Mouse (Mus musculus) liver, adult 2 months (tissue): ENCODE measurements around the gene Cept1. TPM values are rescaled to one million over a fixed set of nuclear protein-coding genes. Genes with fewer than 3 reads are reported as not detected.

Experiments
- DNase-seq: peaks from one replicate; pipeline ENCODE4 v3.0.0-alpha.2; 2011; ENCODE audit warnings: low read depth, low spot score; ENCODE audit errors: extremely low read depth
- H3K27ac ChIP-seq: fragments of 200-500 bp; replicated peaks from 2 replicates; pipeline ENCODE4 v1.5.1; 2012; ENCODE audit warnings: low read depth, mild to moderate bottlenecking, control low read depth, inconsistent platforms, low read length; ENCODE audit not compliant: insufficient read depth
- H3K27me3 ChIP-seq: fragments of 200-500 bp; 2 replicates; pipeline ENCODE4 v1.6.1; 2012; ENCODE audit warnings: mild to moderate bottlenecking, moderate library complexity, low read length, inconsistent platforms; ENCODE audit not compliant: control insufficient read depth, insufficient read depth
- H3K36me3 ChIP-seq: fragments of 200-500 bp; 2 replicates; pipeline ENCODE4 v1.6.1; 2012; ENCODE audit warnings: low read length, inconsistent platforms; ENCODE audit not compliant: control insufficient read depth, insufficient read depth
- H3K4me1 ChIP-seq: fragments of 200-500 bp; 2 replicates; pipeline ENCODE4 v1.6.1; 2011; ENCODE audit warnings: low read length; ENCODE audit not compliant: control insufficient read depth, insufficient read depth
- H3K4me3 ChIP-seq: fragments of 200-500 bp; 2 replicates; pipeline ENCODE4 v1.5.1; 2011; ENCODE audit warnings: low read depth, mild to moderate bottlenecking, control low read depth, low read length, moderate library complexity; ENCODE audit not compliant: insufficient read depth
- H3K79me2 ChIP-seq: fragments of 200-500 bp; 2 replicates; pipeline ENCODE4 v1.6.1; 2012; ENCODE audit warnings: inconsistent platforms, mild to moderate bottlenecking, low read length, moderate library complexity; ENCODE audit not compliant: control insufficient read depth, insufficient read depth
- H3K9ac ChIP-seq: fragments of 200-500 bp; 2 replicates; pipeline ENCODE4 v1.6.1; 2012; ENCODE audit warnings: low read depth, mild to moderate bottlenecking, control low read depth, inconsistent platforms, low read length
- CTCF ChIP-seq: fragments of 200-500 bp; IDR thresholded peaks from 2 replicates; pipeline ENCODE4 v1.5.1; 2011; ENCODE audit warnings: low read depth, low read length, control low read depth
- POLR2A ChIP-seq: fragments of 200-500 bp; IDR thresholded peaks from 2 replicates; pipeline ENCODE4 v1.6.1; 2011; ENCODE audit warnings: low read length, control low read depth; ENCODE audit not compliant: insufficient read depth; ENCODE audit errors: extremely low read depth
- WGBS: fragments of 180-500 bp; shearing (Covaris S2); methylation state at CpG from one replicate; pipeline ENCODE4 v1.1.7; 2018; 5-methylcytosine and 5-hydroxymethylcytosine counted together
- polyA plus RNA-seq: library from polyadenylated mRNA; depleted of rRNA; stranded (reverse); fragments of >200 nt; gene quantifications from 2 replicates; pipeline ENCODE4 v1.2.3, GENCODE M21; 2012
- total RNA-seq: library from RNA; depleted of rRNA; stranded (reverse); fragments of >200 nt; gene quantifications from 2 replicates; pipeline ENCODE4 v1.2.3, GENCODE M21; 2014

Gene Cept1
- total and polyA plus RNA-seq, 2 experiments = 33.2 to 108 TPM

GRCm38 (mm10) chr3:106485810-106486209 lies 61.8 kb downstream of the Cept1 start:
- H3K36me3 ChIP-seq = peaks cover 4% of the 10 kb centered on the region; the same call in 1 of the 2 replicates
- H3K27me3 ChIP-seq = no peaks in the 10 kb centered on the region
- peaks cover 8% of the 10 kb centered on the region for H3K4me1 ChIP-seq
- DNase-seq = no peak
- no peak overlapping the region for H3K27ac ChIP-seq
- 68% methylated on average over 5 of the region's 5 CpGs for WGBS
- TF ChIP-seq CTCF (no peak), POLR2A (no peak)
- no peak overlapping the region for H3K4me3 ChIP-seq
- no peaks in the 10 kb centered on the region for H3K79me2 ChIP-seq
- H3K9ac ChIP-seq = no peak overlapping the region

- H3K4me1 ChIP-seq = peaks cover 8% of the 10 kb centered on the region
- H3K27me3 ChIP-seq = no peaks in the 10 kb centered on the region
- TF ChIP-seq CTCF (no peak), POLR2A (no peak)
- no peaks in the 10 kb centered on the region for H3K79me2 ChIP-seq
- no peak overlapping the region for H3K9ac ChIP-seq
- no peak overlapping the region; the same call in 1 of the 2 replicates for H3K27ac ChIP-seq
- H3K4me3 ChIP-seq = no peak overlapping the region
- DNase-seq = peak; percentile 33
- peaks cover 4% of the 10 kb centered on the region; the same call in 1 of the 2 replicates for H3K36me3 ChIP-seq
- WGBS = 85% methylated on average over 3 of the region's 3 CpGs
Observed at GRCm38 (mm10) chr3:106484861-106485260, 62.7 kb downstream of the Cept1 start.

- no peak overlapping the region for H3K4me3 ChIP-seq
- H3K4me1 ChIP-seq = peaks cover 8% of the 10 kb centered on the region
- no peak overlapping the region for H3K9ac ChIP-seq
- TF ChIP-seq POLR2A (no peak), CTCF (no peak)
- H3K79me2 ChIP-seq = no peaks in the 10 kb centered on the region
- DNase-seq = no peak
- no peaks in the 10 kb centered on the region for H3K27me3 ChIP-seq
- H3K36me3 ChIP-seq = peaks cover 4% of the 10 kb centered on the region; the same call in 1 of the 2 replicates
- peak overlapping the region; percentile 43; the same call in 1 of the 2 replicates for H3K27ac ChIP-seq
- 71% methylated on average over 4 of the region's 4 CpGs for WGBS
Observed at GRCm38 (mm10) chr3:106483796-106484405, 63.7 kb downstream of the Cept1 start.

- 0 out of 2 replicates have a peak overlapping the region, but pooled peaks have one; percentile 77 for H3K4me3 ChIP-seq
- H3K4me1 ChIP-seq = peaks cover 8% of the 10 kb centered on the region
- no peaks in the 10 kb centered on the region for H3K27me3 ChIP-seq
- H3K79me2 ChIP-seq = no peaks in the 10 kb centered on the region
- no peak for DNase-seq
- peaks cover under 1% of the 10 kb centered on the region; the same call in 1 of the 2 replicates for H3K36me3 ChIP-seq
- H3K27ac ChIP-seq = peak overlapping the region; percentile 29
- 0 out of 2 replicates have a peak overlapping the region, but pooled peaks have one; percentile 14 for H3K9ac ChIP-seq
- no peak for TF ChIP-seq CTCF
- no peak for TF ChIP-seq POLR2A
- WGBS = 68% methylated on average over 7 of the region's 7 CpGs
Observed at GRCm38 (mm10) chr3:106483297-106483696, 64.3 kb downstream of the Cept1 start.

- peak within 1 kb of the TSS; percentile 84 for H3K9ac ChIP-seq
- 1% methylated on average over 44 of the region's 44 CpGs for WGBS
- peaks cover 8% of the 10 kb centered on the region for H3K4me1 ChIP-seq
- H3K27ac ChIP-seq = peak within 1 kb of the TSS; percentile 36
- peak; percentile 31 for DNase-seq
- no peaks in the 10 kb centered on the region for H3K79me2 ChIP-seq
- TF ChIP-seq CTCF (peak; percentile 49), POLR2A (no peak)
- no peaks in the 10 kb centered on the region for H3K36me3 ChIP-seq
- peak within 1 kb of the TSS; percentile 77 for H3K4me3 ChIP-seq
- no peaks in the 10 kb centered on the region for H3K27me3 ChIP-seq
Observed at GRCm38 (mm10) chr3:106482281-106483081, 65.1 kb downstream of the Cept1 start, which contains the start of gene Dennd2d. Gene Dennd2d, plus strand, starts transcription at chr3:106482405.

GRCm38 (mm10) chr3:106476863-106477262 lies 70.7 kb downstream of the Cept1 start:
- no peak for TF ChIP-seq POLR2A
- TF ChIP-seq CTCF = no peak
- no peaks in the 10 kb centered on the region for H3K36me3 ChIP-seq
- H3K4me1 ChIP-seq = no peaks in the 10 kb centered on the region
- WGBS = 93% methylated on average over 1 of the region's 1 CpGs
- H3K4me3 ChIP-seq = no peak overlapping the region
- no peaks in the 10 kb centered on the region for H3K79me2 ChIP-seq
- H3K9ac ChIP-seq = no peak overlapping the region
- no peak overlapping the region for H3K27ac ChIP-seq
- H3K27me3 ChIP-seq = no peaks in the 10 kb centered on the region
- no peak for DNase-seq
